Mouse (Mus musculus) MEL (cell line): ENCODE data around the gene Pou2f2. TPM values are rescaled to one million over a fixed set of nuclear protein-coding genes. Genes with fewer than 3 reads are reported as not detected.

Experiments used
- DNase-seq: peaks from one replicate; pipeline ENCODE4 v3.0.0; 2011; ENCODE audit warnings: low read depth, low spot score
- H3K27ac ChIP-seq: 2 replicates; pipeline ENCODE4 v1.5.1; 2012; ENCODE audit warnings: low read depth, mild to moderate bottlenecking, control low read depth, low read length, moderate library complexity; ENCODE audit not compliant: control insufficient read depth
- H3K27me3 ChIP-seq, 2 experiments: fragments of 150-350 bp in 1 of 2; sonication (generic) in 1 of 2; 2 replicates each; pipeline ENCODE4 v1.6.1; 2012; ENCODE audit warnings: low read length in 2 of 2, mild to moderate bottlenecking in 2 of 2, improper control_type of control experiment in 1 of 2, moderate library complexity in 1 of 2; ENCODE audit not compliant: insufficient read depth in 2 of 2, control insufficient read depth in 1 of 2
- H3K36me3 ChIP-seq, 2 experiments: 2 replicates each; pipeline ENCODE4 v1.6.1; 2012 to 2014; ENCODE audit warnings: low read length in 2 of 2, improper control_type of control experiment in 1 of 2, inconsistent platforms in 1 of 2, mild to moderate bottlenecking in 1 of 2; ENCODE audit not compliant: insufficient read depth in 2 of 2, control insufficient read depth in 1 of 2
- H3K4me1 ChIP-seq, 2 experiments: fragments of 150-350 bp in 1 of 2; sonication (generic) in 1 of 2; 2 replicates each; pipeline ENCODE4 v1.6.1; 2012; ENCODE audit warnings: low read length in 2 of 2, improper control_type of control experiment in 1 of 2, mild to moderate bottlenecking in 1 of 2; ENCODE audit not compliant: insufficient read depth in 2 of 2, control insufficient read depth in 1 of 2
- H3K4me3 ChIP-seq, 2 experiments: fragments of 150-350 bp in 1 of 2; sonication (generic) in 1 of 2; 2 replicates each; pipeline ENCODE4 v1.5.1; 2012; ENCODE audit warnings: low read depth in 2 of 2, low read length in 2 of 2, mild to moderate bottlenecking in 2 of 2, moderate library complexity in 2 of 2, control low read depth in 1 of 2, improper control_type of control experiment in 1 of 2; ENCODE audit not compliant: control insufficient read depth in 1 of 2, insufficient read depth in 1 of 2
- H3K79me2 ChIP-seq: 2 replicates; pipeline ENCODE4 v1.6.1; 2012; ENCODE audit warnings: mild to moderate bottlenecking, low read length, moderate library complexity; ENCODE audit not compliant: control insufficient read depth, poor library complexity, insufficient read depth
- H3K9ac ChIP-seq: 2 replicates; pipeline ENCODE4 v1.6.1; 2012; ENCODE audit warnings: low read depth, mild to moderate bottlenecking, control low read depth, low read length, moderate library complexity; ENCODE audit not compliant: control insufficient read depth, poor library complexity, severe bottlenecking
- H3K9me3 ChIP-seq: fragments of 150-350 bp; sonication (generic); replicated peaks from 2 replicates; pipeline ENCODE4 v1.6.1; 2012; ENCODE audit warnings: mild to moderate bottlenecking, low read length, improper control_type of control experiment, moderate library complexity; ENCODE audit not compliant: insufficient read depth
- BHLHE40 ChIP-seq: IDR thresholded peaks from 2 replicates; pipeline ENCODE4 v1.6.1; 2012; ENCODE audit warnings: low read depth, mild to moderate bottlenecking, inconsistent platforms, low read length, improper control_type of control experiment, borderline replicate concordance
- CHD1 ChIP-seq: IDR thresholded peaks from 2 replicates; pipeline ENCODE4 v1.6.1; 2012; ENCODE audit warnings: low read depth, mild to moderate bottlenecking, inconsistent platforms, low read length, improper control_type of control experiment
- CTCF ChIP-seq, 3 experiments: IDR thresholded peaks in 2 of 3; conservative IDR thresholded peaks in 1 of 3; 2 replicates each; pipeline ENCODE4 v1.5.1; 2011 to 2012; ENCODE audit warnings: low read length in 3 of 3, low read depth in 2 of 3, mild to moderate bottlenecking in 2 of 3, improper control_type of control experiment in 1 of 3, inconsistent platforms in 1 of 3, mixed read lengths in 1 of 3, moderate library complexity in 1 of 3; ENCODE audit not compliant: control insufficient read depth in 1 of 3, insufficient read depth in 1 of 3, poor library complexity in 1 of 3, severe bottlenecking in 1 of 3
- ELF1 ChIP-seq: IDR thresholded peaks from 2 replicates; pipeline ENCODE4 v1.6.1; 2014; ENCODE audit warnings: low read depth, mild to moderate bottlenecking, inconsistent platforms, low read length, improper control_type of control experiment, moderate library complexity
- ETS1 ChIP-seq: IDR thresholded peaks from 2 replicates; pipeline ENCODE4 v1.6.1; 2012; ENCODE audit warnings: low read depth, mild to moderate bottlenecking, inconsistent platforms, low read length, improper control_type of control experiment, moderate library complexity
- GABPA ChIP-seq: IDR thresholded peaks from 2 replicates; pipeline ENCODE4 v1.6.1; 2012; ENCODE audit warnings: low read depth, mild to moderate bottlenecking, inconsistent platforms, low read length, improper control_type of control experiment, moderate library complexity
- GATA1 ChIP-seq: IDR thresholded peaks from 2 replicates; pipeline ENCODE4 v1.6.1; 2011; ENCODE audit warnings: low read depth, low read length, improper control_type of control experiment
- JUND ChIP-seq: IDR thresholded peaks from 2 replicates; pipeline ENCODE4 v1.6.1; 2011; ENCODE audit warnings: low read depth, mild to moderate bottlenecking, improper control_type of control experiment, low read length
- KAT2A ChIP-seq: conservative IDR thresholded peaks from 2 replicates; pipeline ENCODE4 v1.6.1; 2012; ENCODE audit warnings: low read depth, low read length, improper control_type of control experiment, inconsistent platforms
- MAFK ChIP-seq: IDR thresholded peaks from 2 replicates; pipeline ENCODE4 v1.6.1; 2011; ENCODE audit warnings: low read depth, mild to moderate bottlenecking, low read length, improper control_type of control experiment, borderline replicate concordance
- MAX ChIP-seq: IDR thresholded peaks from 2 replicates; pipeline ENCODE4 v1.6.1; 2011; ENCODE audit warnings: low read length, improper control_type of control experiment
- MAZ ChIP-seq: IDR thresholded peaks from 2 replicates; pipeline ENCODE4 v1.6.1; 2012; ENCODE audit warnings: low read depth, mild to moderate bottlenecking, inconsistent platforms, low read length, improper control_type of control experiment
- MEF2A ChIP-seq: IDR thresholded peaks from 2 replicates; pipeline ENCODE4 v1.6.1; 2014; ENCODE audit warnings: low read depth, mild to moderate bottlenecking, inconsistent platforms, low read length, improper control_type of control experiment; ENCODE audit not compliant: poor library complexity, insufficient replicate concordance, severe bottlenecking; ENCODE audit errors: extremely low read depth
- MYC ChIP-seq: IDR thresholded peaks from 2 replicates; pipeline ENCODE4 v1.6.1; 2011; ENCODE audit warnings: low read depth, mild to moderate bottlenecking, low read length, improper control_type of control experiment, moderate library complexity
- NRF1 ChIP-seq: IDR thresholded peaks from 2 replicates; pipeline ENCODE4 v1.6.1; 2014; ENCODE audit warnings: low read depth, mild to moderate bottlenecking, inconsistent platforms, low read length, improper control_type of control experiment, moderate library complexity; ENCODE audit not compliant: poor library complexity, insufficient read depth, severe bottlenecking
- POLR2AphosphoS5 ChIP-seq: IDR thresholded peaks from 2 replicates; pipeline ENCODE4 v1.6.1; 2012; ENCODE audit warnings: low read depth, borderline replicate concordance, mild to moderate bottlenecking, inconsistent platforms, low read length, moderate library complexity, mixed read lengths
- RAD21 ChIP-seq: IDR thresholded peaks from 2 replicates; pipeline ENCODE4 v1.6.1; 2011; ENCODE audit warnings: mild to moderate bottlenecking, low read depth, low read length, improper control_type of control experiment
- SIN3A ChIP-seq: IDR thresholded peaks from 2 replicates; pipeline ENCODE4 v1.6.1; 2012; ENCODE audit warnings: low read length, improper control_type of control experiment, inconsistent platforms
- TAL1 ChIP-seq: IDR thresholded peaks from 2 replicates; pipeline ENCODE4 v1.6.1; 2012; ENCODE audit warnings: mild to moderate bottlenecking, inconsistent platforms, low read length, moderate library complexity, mixed read lengths
- TBP ChIP-seq: IDR thresholded peaks from 2 replicates; pipeline ENCODE4 v1.8.0; 2011; ENCODE audit warnings: low read depth, low read length, improper control_type of control experiment
- TCF12 ChIP-seq: IDR thresholded peaks from 2 replicates; pipeline ENCODE4 v1.6.1; 2014; ENCODE audit warnings: low read depth, mild to moderate bottlenecking, inconsistent platforms, low read length, improper control_type of control experiment, moderate library complexity
- USF1 ChIP-seq: IDR thresholded peaks from 2 replicates; pipeline ENCODE4 v1.6.1; 2014; ENCODE audit warnings: low read depth, mild to moderate bottlenecking, inconsistent platforms, low read length, improper control_type of control experiment, moderate library complexity
- USF2 ChIP-seq, 2 experiments: IDR thresholded peaks; 2 replicates each; pipeline ENCODE4 v1.6.1; 2011 to 2012; ENCODE audit warnings: improper control_type of control experiment in 2 of 2, low read length in 2 of 2, borderline replicate concordance in 1 of 2, inconsistent platforms in 1 of 2, low read depth in 1 of 2, mild to moderate bottlenecking in 1 of 2; ENCODE audit not compliant: insufficient read depth in 1 of 2
- ZC3H11A ChIP-seq: IDR thresholded peaks from 2 replicates; pipeline ENCODE4 v1.6.1; 2012; ENCODE audit warnings: low read depth, mild to moderate bottlenecking, inconsistent platforms, low read length, improper control_type of control experiment
- ZKSCAN1 ChIP-seq: IDR thresholded peaks from 2 replicates; pipeline ENCODE4 v1.6.1; 2012; ENCODE audit warnings: low read depth, mild to moderate bottlenecking, inconsistent platforms, low read length, improper control_type of control experiment, moderate library complexity
- ZMIZ1 ChIP-seq: IDR thresholded peaks from 2 replicates; pipeline ENCODE4 v1.6.1; 2012; ENCODE audit warnings: low read depth, mild to moderate bottlenecking, inconsistent platforms, low read length, improper control_type of control experiment, moderate library complexity
- ZNF384 ChIP-seq: IDR thresholded peaks from 2 replicates; pipeline ENCODE4 v1.6.1; 2012; ENCODE audit warnings: low read depth, mild to moderate bottlenecking, inconsistent platforms, low read length, improper control_type of control experiment
- polyA plus RNA-seq, 2 experiments: library from polyadenylated mRNA; stranded (reverse) in 1 of 2; unstranded in 1 of 2; fragments of >175 nt in 1 of 2; fragments of >200 nt in 1 of 2; gene quantifications; 2 replicates each; pipeline versions ENCODE4 v1.2.1 to v1.2.4; 2012; ENCODE audit warnings: low replicate concordance in 2 of 2, low read depth in 1 of 2; ENCODE audit not compliant: insufficient read length in 2 of 2, insufficient read depth in 1 of 2, missing spikeins in 1 of 2
- total RNA-seq: library from RNA; depleted of rRNA; stranded (reverse); fragments of 300-350 nt; gene quantifications from 2 replicates; pipeline ENCODE4 v1.2.3, GENCODE M21; 2012

Gene Pou2f2
- total and polyA plus RNA-seq, 3 experiments = 0.73 to 6.4 TPM; not detected in 1

- no peak for TF ChIP-seq MAX
- TF ChIP-seq MYC = 0 out of 2 replicates have a peak, but pooled peaks have one; percentile 15
- no peak for TF ChIP-seq GATA1
- TF ChIP-seq USF2 (IDR thresholded peaks at IDR 0.05; ENCODE audit: borderline replicate concordance in 1 of 2, insufficient read depth in 1 of 2, low read depth in 1 of 2, low read length in 2 of 2) = no peak
- TF ChIP-seq NRF1 = no peak
- no peak for TF ChIP-seq MEF2A
- TF ChIP-seq JUND = no peak
- no peak for TF ChIP-seq USF1
- TF ChIP-seq CTCF (IDR thresholded peaks at IDR 0.05 in 2 of 3, conservative IDR thresholded peaks at IDR 0.05 in 1 of 3; ENCODE audit: control insufficient read depth in 1 of 3, insufficient read depth in 1 of 3, low read depth in 2 of 3, low read length in 3 of 3, poor library complexity in 1 of 3, severe bottlenecking in 1 of 3) = peak in 2 of 3 experiments; percentile 87 to 99
- no peak for TF ChIP-seq GABPA
- peak; percentile 96 for TF ChIP-seq RAD21
- no peak for TF ChIP-seq KAT2A
- TF ChIP-seq ZNF384 = peak; percentile 20; the same call in 1 of the 2 replicates
- no peak for TF ChIP-seq ELF1
- no peak for TF ChIP-seq BHLHE40
- no peak for TF ChIP-seq ETS1
- TF ChIP-seq MAZ = peak; percentile 50; the same call in 1 of the 2 replicates
- TF ChIP-seq ZKSCAN1 = no peak
- no peak for TF ChIP-seq ZMIZ1
- TF ChIP-seq POLR2AphosphoS5 = no peak
- TF ChIP-seq CHD1 = no peak
These were observed 8.4 kb upstream of the Pou2f2 start (continued) for GRCm38 (mm10) chr7:25187662-25188650.

GRCm38 (mm10) chr7:25184091-25184490, 4.6 kb upstream of the Pou2f2 start:
- Histone ChIP-seq H3K9ac (no peak overlapping the region), H3K27me3 (no peaks in the 10 kb centered on the region), H3K27ac (no peak overlapping the region), H3K79me2 (no peaks in the 10 kb centered on the region; the same call in 1 of the 2 replicates), H3K4me1 (peaks cover 0 to 13% of the 10 kb centered on the region in 2 experiments; a peak in 3 of 4 replicates)
- DNase-seq = peak; percentile 25
- no peak for TF ChIP-seq ZNF384
- TF ChIP-seq ZMIZ1 = no peak
- TF ChIP-seq ZC3H11A = no peak
- TF ChIP-seq SIN3A = no peak
- TF ChIP-seq USF2 (IDR thresholded peaks at IDR 0.05; ENCODE audit: borderline replicate concordance in 1 of 2, insufficient read depth in 1 of 2, low read depth in 1 of 2, low read length in 2 of 2) = no peak
- TF ChIP-seq TCF12 = no peak
- no peak for TF ChIP-seq NRF1
- no peak for TF ChIP-seq TBP
- TF ChIP-seq CHD1 = no peak
- no peak for TF ChIP-seq MAFK
- TF ChIP-seq TAL1 = no peak
- TF ChIP-seq, all 39 proteins: peak for 0
- Histone ChIP-seq H3K4me3 (no peak overlapping the region), H3K9me3 (no peaks in the 10 kb centered on the region), H3K36me3 (peaks cover 0 to 2% of the 10 kb centered on the region in 2 experiments; a peak in 2 of 4 replicates)
